Mouse (Mus musculus) embryo, embryonic 11 days (tissue): ENCODE data around the gene Usp34.
"Not testable (repeated sequence)": the region's sequence is repeated elsewhere in the genome, so short reads cannot be mapped to it uniquely, and the experiment has no call there.

Experiments used
- DNase-seq: peaks from one replicate; pipeline ENCODE4 v3.0.0-alpha.2; 2015

The Usp34 gene

DNA sequence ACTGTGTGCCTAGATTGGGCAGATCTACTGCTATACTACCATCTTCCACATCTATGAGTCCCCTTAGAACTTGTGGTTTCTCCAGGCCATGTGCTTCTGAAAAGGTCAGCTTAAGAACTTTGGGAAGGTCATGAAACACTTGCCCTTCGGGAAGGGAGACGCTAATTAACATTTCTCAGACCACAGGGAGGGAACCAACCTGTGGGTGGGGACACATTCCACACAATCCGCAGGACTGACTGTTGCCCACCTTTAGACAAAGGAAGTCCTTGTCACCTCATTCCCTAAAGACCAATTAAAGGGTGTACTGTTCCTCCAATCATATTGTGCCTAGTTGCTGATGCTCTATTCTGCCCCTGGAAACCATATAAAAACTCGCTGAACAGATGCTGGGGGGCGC, 198.1 kb downstream of the Usp34 start:
- not testable (repeated sequence) for DNase-seq

DNA sequence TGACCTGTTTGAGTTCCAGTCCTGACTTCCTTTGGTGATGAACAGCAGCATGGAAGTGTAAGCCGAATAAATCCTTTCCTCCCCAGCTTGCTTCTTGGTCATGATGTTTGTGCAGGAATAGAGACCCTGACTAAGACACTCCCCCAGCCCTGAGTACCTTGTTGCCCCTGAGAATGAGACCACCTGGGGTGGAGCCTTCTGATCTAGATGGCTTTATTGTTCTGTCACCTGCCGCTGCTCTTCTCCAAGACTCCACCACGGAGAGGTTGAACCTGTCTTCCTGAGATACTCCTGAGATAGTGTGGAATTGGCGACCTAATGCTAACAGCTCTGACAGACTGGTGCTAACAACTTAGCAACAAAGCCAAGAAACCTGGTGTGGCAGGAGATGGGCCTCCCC, 208.1 kb downstream of the Usp34 start:
- not testable (repeated sequence) for DNase-seq

DNA sequence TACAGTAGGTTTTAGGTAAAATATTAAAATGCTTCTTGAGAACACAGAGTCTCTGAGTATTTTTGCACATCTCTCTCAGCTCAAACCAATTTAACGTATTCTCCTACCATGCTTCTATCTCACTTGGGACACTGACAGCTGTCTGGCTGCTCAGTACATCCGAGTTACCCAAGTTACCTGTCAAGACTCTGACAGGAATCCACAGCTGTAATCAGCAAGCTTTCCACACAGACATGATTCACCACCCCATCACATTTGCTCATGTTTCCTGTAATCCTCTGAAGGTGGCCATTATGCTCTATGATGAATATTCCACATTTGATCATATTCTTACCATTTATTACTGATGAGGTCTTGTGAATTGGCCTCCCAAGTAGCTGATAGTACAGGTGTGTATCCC, 208.6 kb downstream of the Usp34 start:
- DNase-seq, result no peak

DNA sequence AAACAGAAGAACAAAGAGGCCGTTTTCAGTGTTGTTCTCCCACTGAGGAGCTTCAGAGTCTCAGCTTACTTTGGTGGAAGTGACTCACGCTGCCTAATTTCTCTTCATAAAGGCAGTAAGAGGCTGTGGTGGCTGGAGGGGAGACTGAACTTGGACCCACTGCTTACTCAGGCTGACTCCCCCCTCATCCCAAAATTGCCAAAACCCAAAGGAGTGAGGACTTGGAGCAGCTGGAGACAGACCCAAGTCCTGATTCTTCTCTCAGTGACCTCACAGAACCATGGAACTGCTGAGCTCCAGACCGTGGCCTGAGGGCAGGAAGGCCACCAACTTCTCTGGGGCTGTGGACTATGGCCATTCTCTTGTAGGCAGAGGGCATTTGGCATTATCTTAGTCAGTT, 212.3 kb downstream of the Usp34 start:
- DNase-seq, result no peak

DNA sequence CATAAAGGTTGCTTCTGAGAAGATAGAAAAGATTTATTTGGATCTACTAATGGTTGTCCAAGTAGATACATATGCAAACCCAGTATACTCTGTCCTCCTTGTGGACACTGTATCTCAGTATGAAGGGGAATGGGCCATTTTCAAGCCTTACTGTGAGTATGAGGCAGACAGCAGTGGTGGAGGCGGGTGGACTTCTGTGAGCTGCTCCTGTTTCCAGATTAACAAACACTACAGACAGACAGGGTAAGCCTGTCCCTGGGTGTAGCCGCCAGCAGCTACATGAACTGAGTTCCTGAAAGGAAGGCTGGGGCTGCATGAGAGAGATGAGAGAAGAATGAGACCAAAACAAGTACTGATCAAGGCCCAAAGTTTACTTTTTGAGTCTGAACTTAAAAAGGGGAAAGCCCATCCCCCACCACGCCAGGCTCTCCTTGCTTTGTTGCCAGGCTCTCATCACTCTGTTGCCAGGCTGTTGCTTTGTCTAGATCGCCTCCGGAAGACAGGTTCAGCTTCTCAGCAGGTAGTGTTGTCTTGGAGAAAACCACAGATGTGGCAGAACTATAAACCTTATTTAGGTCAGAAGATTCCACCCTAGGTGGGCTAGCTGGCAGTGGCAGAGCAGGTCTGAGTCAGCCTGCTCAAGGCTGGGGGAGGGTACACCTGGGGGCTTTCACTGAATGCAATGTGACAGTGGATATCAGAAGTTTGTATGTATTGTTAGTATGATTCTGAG, 213.9 kb downstream of the Usp34 start, which contains the start of gene 1700093K21Rik:
TSS of gene 1700093K21Rik (minus strand) at position 683 of the 733 bp plus-strand sequence.
- no peak for DNase-seq

DNA sequence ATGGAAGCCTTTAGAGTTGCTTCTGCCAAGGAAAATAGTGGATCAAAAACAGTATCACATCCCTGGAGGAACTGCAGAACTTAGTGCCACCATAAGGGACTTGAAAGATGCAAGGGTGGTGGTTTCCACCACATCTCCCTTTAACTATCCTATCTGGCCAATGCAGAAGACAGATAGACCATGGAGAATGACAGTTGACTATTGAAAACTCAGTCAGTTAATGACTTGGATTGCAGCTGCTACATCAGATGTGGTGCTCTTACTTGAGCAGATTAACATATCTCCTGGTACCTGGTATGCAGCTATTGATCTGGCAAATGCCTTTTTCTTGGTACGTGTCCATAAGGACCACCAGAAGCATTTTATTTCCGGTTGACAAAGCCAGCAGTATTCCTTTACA, 230.8 kb downstream of the Usp34 start:
- DNase-seq, result no peak
